Mouse (Mus musculus): ENCODE results near the gene Ppp1r9b.
A peak's percentile ranks its signal among the peaks of the same experiment; 100 is the strongest.

Ppp1r9b gene

DNA sequence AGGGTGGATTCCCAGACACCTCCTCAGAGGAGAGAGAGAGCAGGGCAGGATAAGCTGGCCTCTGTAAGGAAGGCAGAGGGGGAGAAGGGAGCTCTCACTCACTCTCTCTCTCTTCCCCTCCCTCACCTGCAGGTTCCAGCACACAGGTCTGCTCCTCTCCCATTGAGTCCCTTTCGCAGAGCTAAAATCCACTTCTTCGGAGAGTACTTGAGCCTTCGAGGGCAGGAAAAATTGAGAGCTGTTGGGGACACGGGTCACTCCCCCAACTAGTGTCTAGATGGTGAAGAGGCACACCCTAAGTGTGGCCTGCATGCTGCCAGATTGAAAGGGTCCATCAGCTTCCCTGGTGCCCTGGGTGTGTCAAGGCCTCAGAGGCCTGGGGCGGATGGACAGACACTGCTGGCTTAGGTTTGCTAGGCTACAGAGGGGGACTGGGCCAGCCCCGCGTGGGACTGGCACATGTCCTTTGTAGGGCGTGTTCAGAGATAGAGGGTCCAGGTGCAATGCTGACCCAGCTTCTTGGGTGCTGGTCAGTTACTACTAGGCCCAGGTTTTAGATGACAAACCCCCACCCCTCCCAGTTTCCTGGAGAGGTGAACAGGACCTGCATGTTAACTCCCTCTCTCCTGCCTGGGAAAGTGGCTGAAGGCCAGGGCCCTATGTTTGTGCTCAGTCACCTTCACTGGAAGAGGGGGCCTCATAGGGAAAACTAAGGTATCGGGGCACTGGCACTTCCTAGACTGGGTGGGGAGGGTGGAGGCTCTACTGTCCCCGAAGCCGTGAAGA lies 34.6 kb downstream of the Ppp1r9b start:
- no peak for DNase-seq

DNA sequence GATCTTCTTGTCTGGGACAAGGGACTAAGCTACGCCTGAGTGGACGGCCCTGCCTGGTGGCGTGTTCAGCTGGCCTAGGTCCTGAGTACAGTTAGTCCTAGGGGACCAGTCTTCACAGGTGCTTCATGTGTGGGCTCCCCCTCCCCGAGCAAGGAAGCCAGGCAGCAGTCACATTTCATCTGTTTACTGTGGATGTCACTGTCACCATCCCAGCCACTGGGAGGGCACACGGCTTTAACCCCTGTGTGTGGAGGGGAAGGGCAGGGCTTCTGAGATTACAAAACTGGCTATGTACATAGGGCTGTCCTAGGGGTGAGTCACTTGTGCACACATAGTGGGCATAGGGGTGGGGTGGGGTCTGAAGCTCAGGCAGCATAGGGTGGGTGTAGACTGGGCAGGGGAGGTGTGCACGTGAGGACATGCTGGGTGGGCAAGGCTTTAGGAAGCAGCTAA lies 35.3 kb downstream of the Ppp1r9b start:
- DNase-seq = no peak

DNA sequence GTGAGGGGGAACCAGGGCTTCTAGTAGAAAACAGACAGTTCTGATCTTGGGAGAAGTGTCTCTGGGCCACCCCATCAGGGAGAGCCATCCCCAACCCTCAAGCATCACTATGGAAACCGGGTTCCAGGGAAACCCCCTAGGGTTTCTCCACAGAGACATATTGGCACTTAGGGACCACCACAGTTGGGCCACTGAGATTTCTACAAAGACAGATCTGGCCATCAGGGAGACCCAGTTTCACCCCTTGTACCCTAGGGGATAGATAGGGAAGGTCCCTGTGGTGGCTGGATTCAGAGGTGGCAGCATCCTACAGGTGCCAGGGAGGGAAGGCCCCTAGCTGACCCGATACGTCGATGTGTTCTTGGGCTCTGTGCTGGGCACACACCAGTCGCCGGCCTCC lies 36.0 kb downstream of the Ppp1r9b start:
- no peak for DNase-seq

DNA sequence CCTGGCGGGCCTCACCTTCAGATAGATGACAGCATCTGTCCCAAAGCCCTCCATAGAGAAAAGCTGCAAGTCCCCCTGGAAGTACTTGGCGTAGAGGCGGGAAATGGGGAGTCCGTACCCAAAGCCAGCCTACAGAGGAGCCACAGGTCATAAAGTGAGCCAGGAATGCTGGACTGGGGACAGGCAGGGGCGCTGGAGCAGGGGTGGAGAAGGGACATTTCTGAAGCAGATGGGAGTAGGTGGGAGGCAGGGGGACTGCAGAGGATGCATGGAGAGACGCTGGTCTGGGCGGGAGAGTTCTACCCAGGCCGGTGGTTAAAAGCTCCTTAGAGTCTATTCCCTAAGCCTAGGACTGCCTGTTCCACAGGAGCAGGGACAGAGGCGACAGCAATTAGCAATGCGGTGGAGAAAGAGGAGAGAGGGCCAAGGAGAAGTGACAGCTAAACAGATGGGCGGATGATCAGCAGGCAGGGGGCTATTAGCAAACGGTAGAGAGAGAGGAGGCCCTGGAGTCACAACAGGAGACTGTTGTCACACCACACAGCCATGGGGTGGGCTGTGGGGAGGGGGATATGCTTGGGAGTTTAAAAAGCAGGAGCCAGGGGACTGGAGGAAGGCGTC lies 37.1 kb downstream of the Ppp1r9b start:
- DNase-seq = no peak

DNA sequence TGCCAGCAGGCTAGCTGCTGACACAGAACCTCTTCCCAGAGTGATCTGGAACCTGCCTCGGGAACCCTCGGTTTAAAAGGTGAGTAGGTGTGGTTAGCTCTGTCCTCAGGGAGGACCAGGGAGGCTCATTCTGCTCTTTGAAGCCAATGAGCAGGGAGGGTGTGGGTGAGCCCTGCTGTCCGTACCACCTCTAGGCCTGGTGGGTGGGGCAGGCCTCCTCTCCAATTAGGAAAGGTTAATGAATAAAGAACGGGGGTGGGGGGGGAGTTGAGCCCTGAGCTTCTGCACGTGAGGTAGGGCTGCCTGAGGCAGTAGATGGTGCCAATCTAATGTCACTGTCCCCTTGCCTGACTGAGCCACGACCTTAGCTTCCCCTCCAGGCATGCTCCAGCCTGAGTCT lies 42.1 kb downstream of the Ppp1r9b start:
- DNase-seq = no peak

DNA sequence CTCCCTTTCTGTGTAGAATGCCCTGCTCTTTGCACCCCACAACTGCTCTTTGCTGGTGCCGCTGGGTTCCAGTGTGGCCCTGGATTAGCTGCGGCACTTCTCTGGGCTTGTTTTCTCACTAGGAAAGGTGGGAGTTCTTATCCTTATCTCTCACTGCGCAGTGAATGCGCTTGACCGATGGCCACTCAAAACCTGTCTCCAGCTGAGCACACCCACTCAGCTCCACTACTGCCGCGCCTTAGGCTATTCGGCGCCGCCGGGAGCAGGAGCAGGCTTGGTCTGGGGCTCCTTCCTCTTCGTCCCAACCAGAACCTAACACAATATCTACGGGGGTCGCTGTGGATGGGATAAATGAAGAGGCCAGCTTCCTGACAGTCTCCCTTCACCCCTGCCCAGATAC lies 42.8 kb downstream of the Ppp1r9b start:
- no peak for DNase-seq

DNA sequence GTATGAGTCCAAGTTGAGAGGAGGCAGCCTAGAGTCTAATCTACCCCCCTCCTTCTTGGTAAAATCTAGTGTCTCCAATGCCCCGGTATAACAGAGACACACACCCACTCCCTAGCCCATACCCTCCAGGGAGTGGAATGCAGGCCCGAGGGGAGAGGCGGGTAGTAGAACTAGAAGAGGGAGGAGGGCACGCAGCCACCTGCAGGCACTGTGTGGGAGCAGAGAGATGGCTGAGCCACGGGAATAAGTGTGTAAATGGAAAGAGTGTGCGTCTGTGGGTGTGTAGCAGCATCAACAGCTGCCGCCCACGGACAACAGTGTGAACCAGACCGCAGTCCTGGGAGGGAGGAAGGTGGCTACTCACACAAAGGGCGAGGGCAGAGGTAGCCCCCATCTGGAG lies 44.1 kb downstream of the Ppp1r9b start:
- no peak for DNase-seq

DNA sequence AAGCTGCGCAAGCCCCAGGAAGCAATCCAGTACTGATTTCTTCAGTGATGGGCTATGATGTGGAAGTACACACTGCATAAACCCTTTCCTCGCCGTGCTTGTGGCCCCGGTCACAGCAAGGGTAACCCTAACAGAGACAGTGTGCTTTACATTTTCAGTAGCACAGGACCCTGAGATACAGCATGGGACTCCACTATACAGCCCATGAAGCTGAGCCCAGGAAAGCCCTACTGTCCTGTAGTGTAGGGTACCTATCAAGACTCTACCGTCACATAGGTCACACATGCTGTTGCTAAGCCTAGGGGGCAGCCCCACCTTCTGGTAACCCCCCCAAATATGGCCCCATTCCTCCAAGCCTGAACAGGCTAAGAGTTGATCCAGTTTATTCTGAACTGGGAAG lies 45.7 kb downstream of the Ppp1r9b start:
- no peak for DNase-seq

DNA sequence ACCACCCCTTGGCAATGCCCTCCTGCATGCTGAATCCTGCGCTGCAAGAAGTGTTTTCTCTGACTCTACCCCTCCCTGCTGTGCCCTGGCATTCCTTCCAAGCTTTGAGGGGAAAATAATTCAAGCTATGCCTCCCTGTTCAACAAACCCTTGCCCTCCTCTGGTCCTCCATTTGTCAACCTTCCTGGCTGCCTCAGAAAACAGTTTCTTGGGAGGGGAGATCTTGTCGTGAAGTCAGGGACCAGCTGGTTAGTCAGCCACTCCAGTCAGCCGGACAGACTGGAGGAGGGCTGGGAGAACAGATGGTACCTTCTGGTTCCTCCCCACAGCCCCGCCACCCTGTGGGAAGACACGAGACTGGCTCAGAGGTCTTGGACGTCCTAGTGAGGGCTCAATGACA lies 46.5 kb downstream of the Ppp1r9b start:
- DNase-seq = no peak

DNA sequence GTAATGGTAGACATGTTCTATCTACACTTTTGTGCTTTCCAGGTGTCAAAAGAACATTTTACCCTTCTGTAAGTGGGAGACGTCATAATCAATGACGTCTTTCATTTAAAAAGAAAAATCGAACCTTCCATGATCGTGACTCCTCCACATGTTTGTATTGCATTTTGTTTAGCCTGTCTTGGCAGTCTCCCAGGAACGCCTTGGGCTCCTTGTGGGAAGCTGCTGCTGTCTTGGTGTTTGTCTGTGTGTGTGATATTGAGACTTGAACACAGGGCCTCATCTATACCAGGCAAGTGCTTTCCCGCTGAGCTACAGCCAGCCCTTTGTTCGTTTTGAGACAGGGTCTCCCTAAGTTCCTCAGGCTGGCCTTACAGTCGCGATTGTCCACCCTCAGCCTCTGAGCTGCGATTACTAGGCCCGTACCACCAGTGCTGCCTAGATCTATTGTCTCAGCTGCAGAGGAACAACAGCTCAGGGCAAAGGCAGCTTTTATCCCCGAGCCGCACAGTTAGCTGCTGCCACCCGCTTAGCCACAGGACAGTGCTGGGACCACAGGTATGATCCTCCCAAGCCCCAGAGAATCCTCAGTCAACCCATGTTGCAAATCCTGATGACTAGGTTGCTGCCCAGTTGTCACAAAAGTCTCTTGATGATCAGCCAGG lies 47.5 kb downstream of the Ppp1r9b start:
- no peak for DNase-seq

DNA sequence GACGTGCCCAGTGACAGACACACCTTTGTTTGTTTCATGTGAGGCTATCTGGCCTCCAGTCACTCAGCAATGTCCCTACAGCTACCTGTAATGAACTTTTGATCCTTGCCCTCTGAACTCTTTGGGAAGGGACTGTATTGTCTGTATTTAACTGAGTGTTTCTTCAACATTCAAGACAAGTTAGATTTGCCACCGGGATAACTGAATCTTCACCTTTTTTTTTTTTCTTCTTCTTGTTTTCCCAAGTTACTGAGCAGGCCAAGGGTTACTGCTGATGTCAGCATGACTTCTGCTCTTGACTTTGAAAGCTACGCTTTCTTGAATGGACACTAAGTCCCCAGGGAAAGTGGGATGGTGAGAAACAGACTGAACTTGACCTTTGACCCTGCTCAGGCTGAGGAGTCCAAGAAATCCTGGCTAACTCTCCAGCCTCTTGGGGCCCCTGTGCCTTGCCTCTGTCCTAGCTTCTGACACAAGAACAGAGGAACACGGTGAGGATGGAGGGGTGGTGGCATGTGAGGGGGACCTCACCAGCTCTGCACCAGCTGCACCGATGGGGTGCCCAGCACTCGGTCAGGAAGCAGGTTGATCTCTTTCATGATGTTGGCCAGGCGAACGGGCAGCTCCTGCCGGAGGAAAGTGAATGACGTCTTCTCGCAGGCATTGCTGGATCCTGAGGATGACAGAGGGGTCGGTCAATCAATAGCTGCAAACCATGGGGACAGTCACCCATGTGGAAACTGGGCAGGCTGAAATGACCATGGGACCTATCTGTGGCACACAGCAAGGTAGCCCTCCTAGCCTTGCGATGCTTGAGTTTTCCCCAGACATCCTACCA lies 48.2 kb downstream of the Ppp1r9b start:
- no peak for DNase-seq

DNA sequence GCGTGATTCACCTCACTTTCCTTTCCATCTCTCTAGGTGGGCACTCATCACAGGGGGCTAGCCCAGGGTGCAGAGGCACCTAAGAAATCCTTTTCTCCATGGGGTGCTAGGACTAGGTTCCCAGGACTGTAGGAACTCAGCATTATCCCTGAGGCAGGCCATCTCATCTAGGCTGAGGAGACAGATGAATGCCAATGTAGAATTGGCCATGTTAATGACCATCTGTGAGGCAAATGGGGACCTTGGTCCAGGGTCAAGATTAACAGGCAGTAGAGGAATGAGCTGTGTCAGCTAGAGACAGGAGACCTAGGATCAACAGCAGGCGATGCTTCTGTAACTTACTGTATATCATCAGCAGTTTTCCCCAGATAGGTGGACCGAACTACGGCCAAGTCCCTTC lies 48.9 kb downstream of the Ppp1r9b start:
- no peak for DNase-seq

DNA sequence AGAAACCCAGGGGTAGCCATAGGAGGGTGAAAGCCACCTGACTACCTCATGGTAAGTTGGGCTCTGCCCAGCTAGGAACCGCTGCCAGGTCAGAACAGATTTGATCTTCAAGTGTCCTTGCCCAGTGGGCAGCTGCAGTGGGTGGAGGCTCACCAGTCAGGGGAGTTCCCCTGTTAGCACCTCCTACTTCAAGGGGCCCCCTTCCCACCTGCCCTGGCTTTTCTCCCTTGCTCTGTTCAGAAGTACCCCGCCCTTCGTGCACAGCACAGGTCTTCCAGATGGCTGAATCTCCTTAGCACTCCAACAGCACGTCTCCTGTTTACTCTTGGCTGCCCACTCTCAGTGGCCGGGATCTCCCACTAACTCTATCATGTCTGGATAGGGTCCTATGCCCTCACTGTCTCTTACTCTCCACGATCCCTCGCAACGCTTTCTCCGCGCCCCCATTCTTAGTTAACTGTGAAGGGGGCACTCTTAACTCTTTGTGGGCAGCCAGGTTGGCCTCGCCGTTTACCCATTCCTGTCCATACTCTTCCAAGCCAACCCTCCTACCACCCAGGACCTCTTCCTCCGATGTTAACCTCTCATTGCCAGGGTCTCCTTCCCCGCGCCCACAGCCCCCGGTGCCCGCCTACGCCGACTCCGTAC lies 49.8 kb downstream of the Ppp1r9b start:
- peak; percentile 27 for DNase-seq

DNA sequence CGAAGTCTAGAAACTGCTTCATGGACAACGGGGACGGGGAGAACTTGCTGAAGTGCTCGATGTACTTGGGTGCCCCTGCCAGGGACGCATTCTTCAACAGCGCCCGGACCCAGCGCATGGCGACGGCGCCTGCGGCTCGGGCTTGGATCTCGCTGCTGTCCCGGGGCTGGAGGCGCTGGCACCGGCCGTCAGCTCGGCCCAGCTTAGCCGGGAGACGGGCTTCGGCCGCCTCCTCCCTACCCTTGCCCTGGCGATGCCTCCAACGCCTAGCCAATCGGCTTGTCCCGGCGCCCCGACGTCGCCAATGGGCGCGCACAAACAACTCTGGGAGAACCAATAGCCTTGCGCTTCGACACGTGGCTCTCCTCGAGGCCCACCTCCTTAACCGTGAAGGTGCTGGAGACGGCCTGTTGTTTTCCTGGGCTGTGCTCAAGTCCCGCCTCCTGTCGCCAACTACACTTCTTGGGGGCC lies 50.3 kb downstream of the Ppp1r9b start, which contains the start of gene Pdk2:
Gene Pdk2, minus strand, starts transcription at position 216 of the 471 bp plus-strand sequence.
- DNase-seq = peak; percentile 97

DNA sequence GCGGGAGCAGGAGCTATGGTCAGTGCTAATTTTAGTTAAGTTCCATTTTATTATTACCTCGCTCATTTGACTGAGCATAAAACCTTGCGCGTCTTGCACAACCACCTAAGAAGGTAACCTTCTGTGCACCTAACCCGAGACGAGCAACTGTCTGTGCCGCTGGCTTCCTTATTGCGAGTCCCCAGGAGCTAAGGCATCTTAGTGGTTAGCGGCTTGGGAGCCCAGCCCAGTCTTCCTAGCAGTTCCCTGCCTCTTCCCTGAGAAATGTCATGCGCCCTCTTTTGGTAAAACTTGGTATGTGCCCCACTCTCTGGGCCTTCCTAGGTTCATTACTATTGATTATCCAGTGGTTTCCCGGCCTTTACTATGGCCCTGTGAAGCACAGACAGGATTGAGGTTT lies 51.3 kb downstream of the Ppp1r9b start:
- DNase-seq = peak; percentile 89

DNA sequence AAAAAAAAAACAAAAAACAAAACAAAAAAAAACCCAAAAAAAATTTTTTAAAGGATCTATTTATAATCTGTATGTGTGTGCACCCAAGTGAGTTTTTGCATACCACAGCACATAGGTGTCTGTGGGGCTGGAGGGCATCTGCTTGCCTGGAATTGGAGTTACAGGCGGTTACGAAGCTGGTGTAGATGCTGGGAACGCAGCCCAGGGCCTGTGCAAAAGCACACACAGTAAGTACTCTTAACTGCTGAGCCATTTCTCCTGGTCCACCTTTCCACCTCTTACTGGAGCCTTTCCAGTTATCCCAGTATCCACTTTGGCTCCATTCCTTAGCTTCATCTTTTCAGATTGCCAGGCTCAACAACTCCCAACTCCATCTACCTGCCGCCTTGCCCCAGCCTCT lies 52.2 kb downstream of the Ppp1r9b start:
- no peak for DNase-seq

DNA sequence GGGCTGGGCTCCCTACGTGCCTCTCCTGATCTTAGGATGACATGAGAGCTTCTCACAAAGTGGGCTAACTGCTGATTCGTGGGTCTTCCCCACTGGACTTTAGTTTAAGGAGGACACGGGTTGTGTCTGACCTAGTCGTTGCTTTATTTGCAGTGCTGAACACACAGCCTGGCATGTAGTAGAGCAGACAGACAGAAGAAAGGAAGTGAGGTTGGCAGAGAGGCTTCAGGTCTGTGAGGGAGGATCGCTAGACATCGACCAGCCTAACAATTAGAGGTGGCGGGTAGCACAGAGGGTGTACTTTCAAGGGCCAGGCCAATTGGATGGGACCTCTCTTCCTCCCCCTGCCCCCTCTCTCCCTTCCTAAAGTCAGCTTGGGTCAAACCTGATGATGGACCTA lies 52.8 kb downstream of the Ppp1r9b start:
- DNase-seq = no peak

DNA sequence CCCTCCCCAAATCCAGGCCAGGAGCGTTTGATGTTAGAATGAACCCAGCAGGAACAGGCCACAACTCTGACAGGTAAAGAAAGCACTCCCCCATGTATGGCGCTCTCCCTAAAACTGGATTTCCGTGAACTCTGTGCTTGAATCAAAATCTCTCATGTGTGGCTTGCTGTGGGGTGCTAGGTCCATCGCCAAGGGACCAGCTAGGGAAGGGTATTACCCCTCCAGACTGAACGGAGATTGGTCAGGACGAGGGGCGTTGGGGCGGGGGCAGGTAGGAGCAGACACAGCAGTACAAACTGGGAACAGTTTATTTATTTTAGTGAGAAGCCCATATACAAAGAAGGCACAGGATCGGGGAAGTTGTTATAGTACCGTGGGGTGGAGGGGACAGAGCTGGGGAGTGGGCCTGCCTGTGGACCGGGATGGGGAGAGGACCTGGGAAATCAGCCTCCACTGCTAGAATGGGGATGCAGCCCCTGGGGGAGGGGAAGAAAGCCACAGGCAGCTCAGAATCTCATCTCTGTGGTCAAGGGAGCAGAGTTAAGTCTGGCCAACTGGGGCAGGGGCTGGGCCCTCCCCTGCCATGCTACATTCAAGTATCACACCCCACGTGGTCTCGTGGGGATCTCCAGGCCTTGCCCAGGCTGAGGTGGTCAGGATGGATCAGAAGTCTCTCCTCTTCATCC lies 53.5 kb downstream of the Ppp1r9b start:
- DNase-seq = no peak

DNA sequence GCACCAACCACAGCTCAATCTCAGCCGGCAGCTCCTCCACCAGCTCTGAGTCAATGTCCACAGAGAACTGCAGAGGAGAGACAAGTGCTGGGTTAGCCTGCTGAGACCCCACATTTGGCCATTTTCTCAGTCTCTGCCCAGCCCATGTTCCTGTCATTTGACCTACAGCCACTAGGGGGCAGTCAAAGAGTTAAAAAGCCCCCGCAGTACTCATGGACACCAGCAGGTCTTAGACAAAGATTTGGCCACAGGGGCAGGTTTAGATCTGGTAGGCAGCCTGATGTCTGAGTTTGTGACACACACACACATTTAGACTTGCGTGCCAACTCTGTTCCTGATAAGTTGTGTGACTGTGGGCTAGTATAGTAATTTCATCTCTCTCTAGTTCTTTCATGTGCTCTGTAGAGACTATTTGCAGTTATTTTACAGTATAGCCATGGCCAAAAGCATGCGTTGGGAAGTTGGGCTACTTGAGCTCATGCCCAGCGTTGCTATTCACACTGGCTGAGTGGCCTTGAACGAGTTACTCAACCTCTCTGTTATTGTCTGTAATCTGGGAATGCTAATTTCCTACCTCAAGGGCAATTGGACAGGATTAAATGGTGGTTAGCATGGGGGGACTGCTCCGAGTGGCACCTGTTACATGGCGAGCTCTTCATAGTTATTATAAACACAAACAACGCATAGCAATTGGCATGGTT lies 56.3 kb downstream of the Ppp1r9b start:
- DNase-seq = peak; percentile 85

DNA sequence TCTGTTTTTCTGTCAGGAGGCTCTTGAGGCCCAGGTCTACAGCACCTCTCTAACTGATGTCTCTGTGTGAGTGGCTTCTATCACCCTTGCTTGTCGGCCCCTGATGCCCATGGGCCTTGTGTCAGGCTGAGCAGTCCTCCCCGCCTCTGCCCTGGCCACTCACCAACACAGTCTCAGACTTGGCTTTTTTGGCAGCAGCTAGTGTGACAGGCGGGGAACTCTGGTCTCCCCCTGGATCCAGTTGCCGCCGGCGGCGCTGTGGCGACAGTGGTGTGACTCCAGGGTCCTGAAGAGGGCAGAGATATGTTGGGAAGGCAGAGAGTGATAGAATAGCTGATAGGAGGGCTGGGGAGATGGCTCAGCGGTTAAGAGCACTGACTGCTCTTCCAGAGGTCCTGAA lies 62.2 kb downstream of the Ppp1r9b start:
- DNase-seq = no peak
